Mouse (Mus musculus) layer of hippocampus, adult 2 months (tissue): ENCODE results near the gene Myh7. TPM values are rescaled to one million over a fixed set of nuclear protein-coding genes. Genes with fewer than 3 reads are reported as not detected.
"Not testable (repeated sequence)": the region's sequence is repeated elsewhere in the genome, so short reads cannot be mapped to it uniquely, and the experiment has no call there.

ENCODE experiments used
- DNase-seq, 2 experiments: peaks; one replicate each; pipeline ENCODE4 v3.0.0; 2022; ENCODE audit warnings: low spot score in 2 of 2
- H3K27ac ChIP-seq: fragments of 200-600 bp; 2 replicates; pipeline ENCODE4 v1.8.1; 2022
- H3K4me3 ChIP-seq: fragments of 200-600 bp; 2 replicates; pipeline ENCODE4 v1.8.1; 2022; ENCODE audit warnings: mild to moderate bottlenecking
- CTCF ChIP-seq: fragments of 200-600 bp; conservative IDR thresholded peaks from 2 replicates; pipeline ENCODE4 v1.8.1; 2022; ENCODE audit warnings: antibody characterized with exemption, mild to moderate bottlenecking, moderate library complexity
- total RNA-seq, 2 experiments: library from RNA; stranded (reverse); gene quantifications; 2 replicates each; pipeline ENCODE4 v1.2.3; 2021

Myh7 gene
- total RNA-seq, 2 experiments from 2014 or later = 8.3 TPM

GRCm38 (mm10) chr14:54959197-54959596 is 35.2 kb downstream of the Myh7 start:
- no peak for DNase-seq
- no peak overlapping the region for H3K4me3 ChIP-seq
- no peak for TF ChIP-seq CTCF
- no peak overlapping the region for H3K27ac ChIP-seq

GRCm38 (mm10) chr14:54958503-54958902 is 35.9 kb downstream of the Myh7 start:
- TF ChIP-seq CTCF = no peak
- DNase-seq = no peak
- no peak overlapping the region for H3K4me3 ChIP-seq
- H3K27ac ChIP-seq = no peak overlapping the region

GRCm38 (mm10) chr14:54956533-54956932 is 37.9 kb downstream of the Myh7 start:
- Histone ChIP-seq H3K4me3 (no peak overlapping the region), H3K27ac (no peak overlapping the region)
- no peak for DNase-seq
- no peak for TF ChIP-seq CTCF

- no peak for DNase-seq
- H3K4me3 ChIP-seq = no peak overlapping the region
- no peak overlapping the region for H3K27ac ChIP-seq
- TF ChIP-seq CTCF = no peak
Observed at GRCm38 (mm10) chr14:54955481-54955880, 38.9 kb downstream of the Myh7 start.

GRCm38 (mm10) chr14:54954474-54954873 is 40.0 kb downstream of the Myh7 start:
- TF ChIP-seq CTCF = no peak
- Histone ChIP-seq H3K27ac (no peak overlapping the region), H3K4me3 (no peak overlapping the region)
- no peak for DNase-seq

- no peak overlapping the region for H3K27ac ChIP-seq
Observed at GRCm38 (mm10) chr14:54953664-54954206, 40.7 kb downstream of the Myh7 start.

GRCm38 (mm10) chr14:54951587-54951986 is 42.8 kb downstream of the Myh7 start:
- no peak for TF ChIP-seq CTCF
- no peak overlapping the region for H3K4me3 ChIP-seq
- no peak overlapping the region for H3K27ac ChIP-seq
- no peak for DNase-seq

More at GRCm38 (mm10) chr14:54953664-54954206, 40.7 kb downstream of the Myh7 start:
- DNase-seq = no peak
- no peak for TF ChIP-seq CTCF
- H3K4me3 ChIP-seq = no peak overlapping the region

- Histone ChIP-seq H3K4me3 (no peak overlapping the region), H3K27ac (no peak overlapping the region)
- no peak for TF ChIP-seq CTCF
- no peak for DNase-seq
Observed at GRCm38 (mm10) chr14:54950493-54950892, 43.9 kb downstream of the Myh7 start.

GRCm38 (mm10) chr14:54948781-54949180 is 45.6 kb downstream of the Myh7 start:
- DNase-seq = no peak
- Histone ChIP-seq H3K4me3 (no peak overlapping the region), H3K27ac (no peak overlapping the region)
- no peak for TF ChIP-seq CTCF

GRCm38 (mm10) chr14:54947008-54947407 is 47.4 kb downstream of the Myh7 start:
- not testable (repeated sequence) for H3K4me3 ChIP-seq, H3K27ac ChIP-seq, DNase-seq

GRCm38 (mm10) chr14:54945975-54946704 is 48.3 kb downstream of the Myh7 start:
- DNase-seq = no peak

GRCm38 (mm10) chr14:54944939-54945338 is 49.5 kb downstream of the Myh7 start:
- TF ChIP-seq CTCF = no peak
- no peak for DNase-seq
- H3K4me3 ChIP-seq = no peak overlapping the region
- H3K27ac ChIP-seq = no peak overlapping the region

More at GRCm38 (mm10) chr14:54945975-54946704, 48.3 kb downstream of the Myh7 start:
- Histone ChIP-seq H3K27ac (no peak overlapping the region), H3K4me3 (no peak overlapping the region)
- no peak for TF ChIP-seq CTCF

GRCm38 (mm10) chr14:54943971-54944370 is 50.5 kb downstream of the Myh7 start:
- no peak for TF ChIP-seq CTCF
- Histone ChIP-seq H3K27ac (no peak overlapping the region), H3K4me3 (no peak overlapping the region)
- DNase-seq = no peak

- no peak for TF ChIP-seq CTCF
- no peak for DNase-seq
- no peak overlapping the region for H3K27ac ChIP-seq
- H3K4me3 ChIP-seq = no peak overlapping the region
Observed at GRCm38 (mm10) chr14:54942479-54942878, 51.9 kb downstream of the Myh7 start.
